27 mouse cellular contexts compared by ENCODE assay signal in the genomic region with DNA sequence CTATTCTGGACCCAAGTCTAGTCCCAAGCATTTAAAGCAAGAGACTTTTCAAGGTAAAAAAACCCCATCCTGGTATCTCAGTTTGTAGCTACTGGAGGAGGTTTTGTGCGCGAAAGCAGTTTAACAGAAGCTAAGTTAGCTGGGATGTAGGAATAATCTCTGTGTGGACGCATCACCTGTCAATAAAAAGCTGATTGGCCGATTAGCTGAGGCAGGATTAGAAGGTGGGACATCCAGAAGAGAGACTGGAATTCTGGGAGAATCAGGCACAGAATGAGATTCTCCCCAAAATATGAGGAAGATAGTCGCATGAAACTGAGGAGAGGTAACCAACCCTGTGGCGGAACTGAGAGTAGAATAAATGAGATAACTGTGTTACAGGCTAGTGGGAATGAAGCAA. TPM values are rescaled to one million over a fixed set of nuclear protein-coding genes. Genes with fewer than 3 reads are reported as not detected.
DNase-seq lines count a peak whose midpoint lies in the region; TF ChIP-seq lines count a peak whose summit lies in the region.
"Had no signal": no experiment of that assay in that cellular context is flagged by ENCODE, and none has a peak within 500 bp of the region (broad histone marks: within the 10 kb centered on the region; RNA-seq: fewer than 3 reads in every experiment).

No protein-coding gene starts in this region.

- H3K79me2 ChIP-seq in heart, adult 2 months (replicated peaks; ENCODE audit: control insufficient read depth, insufficient read depth, low read length), result no peaks in the 10 kb centered on the region

- in situ Hi-C loops in ES-E14 (cut with MboI; ENCODE audit: low sequenced_read_pairs in 2 of 2, unreplicated experiment in 2 of 2), result no loop called here

- no peaks in the 10 kb centered on the region for H3K36me3 ChIP-seq in ES-E14 (ENCODE audit: control insufficient read depth, insufficient read depth, low read length, poor library complexity, severe bottlenecking)
- no peaks in the 10 kb centered on the region for H3K36me3 ChIP-seq in heart, adult 2 months (ENCODE audit: control insufficient read depth, insufficient read depth, low read length)
- H3K36me3 ChIP-seq: embryonic facial prominence, embryonic 12.5 days; embryonic facial prominence, embryonic 15.5 days; heart, embryonic 10.5 days; heart, embryonic 13.5 days had no signal

- TF ChIP-seq POLR2A in cerebellum, adult 2 months (IDR thresholded peaks at IDR 0.05; ENCODE audit: borderline replicate concordance, insufficient read depth, low read length), result no peak
- no peak for TF ChIP-seq POLR2A in heart, adult 2 months (IDR thresholded peaks at IDR 0.05; ENCODE audit: insufficient read depth, low read depth, low read length)

- peak overlapping the region; percentile 59; the same call in 1 of the 2 replicates for H3K9ac ChIP-seq in ES-E14 (ENCODE audit: insufficient read depth, low read depth, low read length, poor library complexity, severe bottlenecking)
- H3K9ac ChIP-seq in heart, adult 2 months (ENCODE audit: low read depth, low read length), result no peak overlapping the region
- H3K9ac ChIP-seq: embryonic facial prominence, embryonic 12.5 days; embryonic facial prominence, embryonic 15.5 days; forebrain, postnatal 0 days; heart, embryonic 13.5 days; hindbrain, embryonic 14.5 days had no signal

- H3K4me1 ChIP-seq in cerebellum, adult 2 months (ENCODE audit: control insufficient read depth, insufficient read depth, low read length), result peaks cover 43% of the 10 kb centered on the region
- peaks cover 17% of the 10 kb centered on the region in 2 experiments for H3K4me1 ChIP-seq in ES-E14 (ENCODE audit: control insufficient read depth in 2 of 2, insufficient read depth in 2 of 2, low read length in 2 of 2, poor library complexity in 1 of 2)
- peaks cover 8% of the 10 kb centered on the region for H3K4me1 ChIP-seq in heart, adult 2 months (ENCODE audit: control insufficient read depth, insufficient read depth, low read length)
- H3K4me1 ChIP-seq: embryonic facial prominence, embryonic 15.5 days had no signal

- H3K4me3 ChIP-seq in cerebellum, adult 2 months (replicated peaks; ENCODE audit: insufficient read depth, low read depth, low read length), result no peak overlapping the region
- H3K4me3 ChIP-seq in ES-E14 (ENCODE audit: insufficient read depth in 1 of 2, low read depth in 1 of 2, low read length in 2 of 2, poor library complexity in 1 of 2, severe bottlenecking in 1 of 2), result peak overlapping the region; percentile 66 to 73
- no peak overlapping the region for H3K4me3 ChIP-seq in heart, adult 2 months
- H3K4me3 ChIP-seq: embryonic facial prominence, embryonic 12.5 days; embryonic facial prominence, embryonic 15.5 days; gastrocnemius, adult 2 months; heart, embryonic 10.5 days; heart, embryonic 13.5 days had no signal

- H3K9me3 ChIP-seq in ES-E14 (ENCODE audit: control insufficient read depth, insufficient read depth, low read depth, low read length), result no peaks in the 10 kb centered on the region
- H3K9me3 ChIP-seq: embryonic facial prominence, embryonic 12.5 days; embryonic facial prominence, embryonic 15.5 days; heart, embryonic 10.5 days; heart, embryonic 13.5 days had no signal

- no peak for TF ChIP-seq CTCF in cerebellum, adult 2 months (IDR thresholded peaks at IDR 0.05; ENCODE audit: borderline replicate concordance, insufficient read depth, low read depth, low read length)
- TF ChIP-seq CTCF in heart, adult 2 months (IDR thresholded peaks at IDR 0.05), result no peak

- no peaks in the 10 kb centered on the region for H3K27me3 ChIP-seq in cerebellum, adult 2 months (ENCODE audit: control insufficient read depth, insufficient read depth, low read length)
- no peaks in the 10 kb centered on the region for H3K27me3 ChIP-seq in heart, adult 2 months (ENCODE audit: control insufficient read depth, insufficient read depth, low read length)
- H3K27me3 ChIP-seq: CH12.LX; embryonic facial prominence, embryonic 12.5 days; embryonic facial prominence, embryonic 15.5 days; heart, embryonic 13.5 days had no signal

- H3K27ac ChIP-seq in cerebellum, adult 2 months (ENCODE audit: insufficient read depth, low read length), result peak overlapping the region; percentile 40; the same call in 1 of the 2 replicates
- H3K27ac ChIP-seq in ES-E14 (ENCODE audit: insufficient read depth, low read depth, low read length, poor library complexity, severe bottlenecking), result no peak overlapping the region
- H3K27ac ChIP-seq in heart, adult 2 months, result no peak overlapping the region
- H3K27ac ChIP-seq: embryonic facial prominence, embryonic 12.5 days; embryonic facial prominence, embryonic 15.5 days; gastrocnemius, adult 2 months; heart, embryonic 10.5 days; heart, embryonic 13.5 days; hindbrain, embryonic 14.5 days; hindbrain, postnatal 0 days had no signal

- intact Hi-C loops in heart, adult 2 months (cut with DNase I), result no loop called here

- DNase-seq in cerebellum, adult 2 months, result no peak
- DNase-seq in cerebellum, adult 8-10 months, result no peak
- DNase-seq in ES-E14 (ENCODE audit: low read depth, low spot score) (no peak), ZHBTc4 (ENCODE audit: low read depth, low spot score) (peak; percentile 69)
- DNase-seq in heart, adult 2 months, result no peak
- DNase-seq in kidney, postnatal 14 days, result no peak
- DNase-seq: adrenal gland, adult 2 months; adrenal gland, postnatal 14 days; B cell, adult 2 months; cerebellum, adult 11-12 months; cerebellum, adult 9-11 months; cerebellum, postnatal 25 days; forebrain, postnatal 0 days; gastrocnemius, adult 2 months; gastrocnemius, postnatal 25 days; heart, adult 18-20 months; heart, postnatal 14 days; heart, postnatal 4 days; kidney, adult 18-20 months had no signal

- 89% methylated on average over 6 of the region's 6 CpGs for WGBS in cerebellum, adult 2 months
- 98% methylated on average over 6 of the region's 6 CpGs for WGBS in heart, adult 2 months

- TF ChIP-seq EP300 in heart, adult 2 months (IDR thresholded peaks at IDR 0.05; ENCODE audit: insufficient read depth, low read depth, low read length), result no peak

TF ChIP-seq in ES-E14, 5 proteins besides CTCF, POLR2A, EP300 and RAD21:
- TF ChIP-seq MAFK (IDR thresholded peaks at IDR 0.05; ENCODE audit: insufficient read depth, low read depth, low read length) (no peak), CHD2 (IDR thresholded peaks at IDR 0.05; ENCODE audit: low read depth, low read length) (peak; percentile 61; the same call in 1 of the 2 replicates)
TF ChIP-seq in ES-E14: peak in this region for 1.

RNA-seq across cellular contexts. Expression of gene Chn2, which starts 59.0 kb away (rescaled TPM):
- polyA plus RNA-seq in cerebellum, adult 2 months (2012; rRNA removed), result 574 and 684 TPM in 2 replicates
- total RNA-seq in ES-E14 (2012; rRNA removed), result 5.8 and 7.1 TPM in 2 replicates
- 1 to 10 TPM; 2.0 to 2.3 TPM for total RNA-seq in heart, adult 2 months (2021)
- 2.3 and 3.4 TPM in 2 replicates for polyA plus RNA-seq in heart, adult 2 months (2012; rRNA removed)
- total RNA-seq: CH12.LX, MEL had no signal

Comparison
In these comparisons a context has a peak if more than half of its experiments do, and no peak if none do; other contexts are left out.
1. H3K4me3 ChIP-seq: peak in ES-E14 (2 of 2); none in cerebellum, adult 2 months (single experiment) and heart, adult 2 months (single experiment).